Comparison of ENCODE assay signal across 15 mouse cellular contexts in genomic region chr2:131995742-131996141, GRCm38 (mm10). TPM values are rescaled to one million over a fixed set of nuclear protein-coding genes. Genes with fewer than 3 reads are reported as not detected.
DNase-seq lines count a peak whose midpoint lies in the region; ATAC-seq lines count a peak whose summit lies in the region.
"Had no signal": no experiment of that assay in that cellular context is flagged by ENCODE, and none has a peak within 500 bp of the region (broad histone marks: within the 10 kb centered on the region; RNA-seq: fewer than 3 reads in every experiment).

No protein-coding gene starts in this region.

- no peak overlapping the region for H3K27ac ChIP-seq in liver, embryonic 12.5 days
- H3K27ac ChIP-seq: heart, embryonic 13.5 days; hindbrain, embryonic 10.5 days; midbrain, embryonic 13.5 days had no signal

- H3K4me1 ChIP-seq in liver, embryonic 12.5 days = no peaks in the 10 kb centered on the region; the same call in 1 of the 2 replicates

- no peak overlapping the region for H3K9ac ChIP-seq in liver, embryonic 12.5 days
- H3K9ac ChIP-seq: heart, embryonic 13.5 days; midbrain, embryonic 13.5 days had no signal

- no peak for ATAC-seq in liver, embryonic 12.5 days
- ATAC-seq: intestine, embryonic 16.5 days; midbrain, embryonic 13.5 days had no signal

- no peaks in the 10 kb centered on the region for H3K27me3 ChIP-seq in liver, embryonic 12.5 days (replicated peaks)
- H3K27me3 ChIP-seq: heart, embryonic 13.5 days; midbrain, embryonic 13.5 days had no signal

- WGBS in liver, embryonic 12.5 days (ENCODE audit: insufficient replicate concordance) = 79% methylated on average over 12 of the region's 12 CpGs

- H3K4me3 ChIP-seq in liver, embryonic 12.5 days = no peak overlapping the region
- H3K4me3 ChIP-seq: heart, embryonic 13.5 days; hindbrain, embryonic 10.5 days; midbrain, embryonic 13.5 days had no signal

- H3K36me3 ChIP-seq in liver, embryonic 12.5 days = peaks cover 2% of the 10 kb centered on the region; the same call in 1 of the 2 replicates

- H3K4me2 ChIP-seq in liver, embryonic 12.5 days = no peak overlapping the region
- H3K4me2 ChIP-seq: heart, embryonic 13.5 days; midbrain, embryonic 13.5 days had no signal

- intact Hi-C loops in left cerebral cortex, postnatal 36 days (cut with DNase I) = no loop called here

- peak; percentile 24 for DNase-seq in kidney, adult 11 months
- DNase-seq in kidney, adult 18-20 months = no peak
- peak; percentile 82 for DNase-seq in brain, adult 2 months (ENCODE audit: low read depth, low spot score)
- peak; percentile 19 for DNase-seq in cerebellum, adult 9-10 months
- DNase-seq in left cerebral cortex, postnatal 36 days (ENCODE audit: low spot score in 2 of 2) = peak; percentile 54 to 60
- DNase-seq in urinary bladder, postnatal 14 days (ENCODE audit: low spot score) = no peak
- DNase-seq: gastrocnemius, postnatal 10 days; thymus, adult 2 months had no signal

- H3K9me3 ChIP-seq in liver, embryonic 12.5 days (replicated peaks) = no peaks in the 10 kb centered on the region
- H3K9me3 ChIP-seq: heart, embryonic 13.5 days; hindbrain, embryonic 10.5 days; midbrain, embryonic 13.5 days had no signal

RNA-seq across cellular contexts. Expression of gene Rassf2, which starts 34.3 kb away (rescaled TPM):
- total RNA-seq in left cerebral cortex, postnatal 36 days (2021) = 10 to 100 TPM; 38.3 to 41.0 TPM
- polyA plus RNA-seq in liver, embryonic 12.5 days (2016; fragmentation: Nextera tagmentation; extraction: Ambion mirVana) = 3.1 and 3.5 TPM in 2 replicates

RNA-seq across cellular contexts. Expression of gene Prnd, which starts 45.1 kb away (rescaled TPM):
- total RNA-seq in left cerebral cortex, postnatal 36 days (2021) = under 1 TPM in 1 of 2 experiments, not detected in 1; 0.20 TPM
- polyA plus RNA-seq in liver, embryonic 12.5 days (2016; fragmentation: Nextera tagmentation; extraction: Ambion mirVana) = 0.41 and 0.84 TPM in 2 replicates
- total RNA-seq: layer of hippocampus, adult 18-20 months; liver, adult 2 months had no signal
- polyA plus RNA-seq: liver, adult 2 months had no signal

Comparison
In these comparisons a context has a peak if more than half of its experiments do, and no peak if none do; other contexts are left out.
1. DNase-seq: peak in kidney, adult 11 months (single experiment), brain, adult 2 months (single experiment), cerebellum, adult 9-10 months (single experiment) and left cerebral cortex, postnatal 36 days (2 of 2); none in kidney, adult 18-20 months (single experiment) and urinary bladder, postnatal 14 days (single experiment).